Mouse (Mus musculus) right cerebral cortex, postnatal 4 days (tissue): ENCODE data around the gene Enah.

Experiments used
- DNase-seq: peaks from one replicate; pipeline ENCODE4 v3.0.0-alpha.2; 2022

The Enah gene

DNA sequence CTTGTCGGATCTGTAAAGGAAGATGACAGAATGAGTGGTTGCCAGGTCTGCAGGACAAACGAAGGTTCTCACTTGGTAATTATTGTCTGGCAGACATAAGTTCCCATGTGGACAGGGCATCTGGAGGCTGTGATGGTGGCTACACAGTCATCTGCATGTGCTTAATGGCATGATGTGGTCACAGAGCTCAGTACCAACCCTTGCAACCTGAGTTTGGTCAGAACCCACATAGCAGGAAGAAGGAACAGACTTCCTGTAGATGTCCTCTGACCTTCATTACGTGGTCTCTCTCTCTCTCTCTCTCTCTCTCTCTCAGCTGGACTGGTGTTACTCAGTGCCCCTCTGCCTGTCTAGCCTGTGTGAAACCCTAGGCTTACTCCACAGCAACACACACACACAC is 147.2 kb downstream of the Enah start:
- no peak for DNase-seq

DNA sequence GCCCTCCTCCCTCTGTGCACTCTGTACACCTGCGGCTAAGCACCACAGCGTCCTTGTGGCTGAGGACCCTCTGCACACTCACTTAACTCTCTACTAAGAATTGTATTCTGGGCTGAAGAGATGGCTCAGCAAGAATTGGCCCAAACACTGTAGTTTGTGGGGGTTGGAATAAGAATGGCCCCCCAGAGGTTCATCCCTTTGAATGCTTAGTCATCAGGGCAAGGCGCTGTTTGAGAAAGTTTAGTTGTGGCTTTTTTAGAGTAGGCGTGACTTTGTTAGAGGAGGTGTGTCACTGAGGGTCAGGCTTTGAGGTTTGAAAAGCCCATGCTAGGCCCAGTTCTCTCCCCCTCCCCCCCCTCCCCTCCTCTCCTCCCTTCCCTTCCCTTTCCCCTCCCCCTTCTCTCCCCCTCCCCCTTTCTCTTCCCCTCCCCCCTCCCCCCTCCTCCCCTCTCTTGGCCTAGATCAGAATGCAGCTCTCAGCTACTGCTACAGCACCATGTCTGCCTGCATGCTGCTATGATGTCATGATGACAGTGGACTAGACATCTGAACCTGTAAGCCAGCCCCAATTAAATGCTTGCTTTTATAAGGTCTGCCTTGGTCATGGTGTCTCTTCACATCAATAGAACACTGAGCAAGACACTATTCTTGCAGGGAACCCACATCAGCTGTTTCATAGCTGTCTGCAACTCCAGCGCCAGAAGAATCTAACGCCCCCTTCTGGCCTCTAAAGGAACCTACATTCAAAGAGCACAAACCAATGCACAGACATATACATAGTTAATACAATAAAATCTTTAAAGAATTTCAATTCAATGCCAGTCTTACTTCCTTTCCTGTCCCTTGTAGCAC is 153.1 kb downstream of the Enah start:
- no peak for DNase-seq

DNA sequence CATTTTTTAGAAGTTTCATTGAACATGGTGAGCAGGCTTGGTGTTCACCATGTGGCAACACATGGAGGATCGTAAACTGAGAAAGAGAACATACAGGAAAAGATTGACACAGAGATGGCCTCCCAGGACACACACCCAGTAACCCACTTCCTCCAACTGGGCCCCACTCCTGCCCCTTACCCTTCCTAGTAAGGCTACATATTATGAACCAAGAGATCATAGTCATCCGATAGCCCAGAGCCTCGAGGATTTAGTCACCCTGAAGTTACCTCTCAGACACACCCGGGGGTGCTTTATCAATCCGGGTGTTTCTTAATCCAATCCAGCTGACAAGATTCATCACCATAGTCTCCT is 153.9 kb downstream of the Enah start:
- no peak for DNase-seq

DNA sequence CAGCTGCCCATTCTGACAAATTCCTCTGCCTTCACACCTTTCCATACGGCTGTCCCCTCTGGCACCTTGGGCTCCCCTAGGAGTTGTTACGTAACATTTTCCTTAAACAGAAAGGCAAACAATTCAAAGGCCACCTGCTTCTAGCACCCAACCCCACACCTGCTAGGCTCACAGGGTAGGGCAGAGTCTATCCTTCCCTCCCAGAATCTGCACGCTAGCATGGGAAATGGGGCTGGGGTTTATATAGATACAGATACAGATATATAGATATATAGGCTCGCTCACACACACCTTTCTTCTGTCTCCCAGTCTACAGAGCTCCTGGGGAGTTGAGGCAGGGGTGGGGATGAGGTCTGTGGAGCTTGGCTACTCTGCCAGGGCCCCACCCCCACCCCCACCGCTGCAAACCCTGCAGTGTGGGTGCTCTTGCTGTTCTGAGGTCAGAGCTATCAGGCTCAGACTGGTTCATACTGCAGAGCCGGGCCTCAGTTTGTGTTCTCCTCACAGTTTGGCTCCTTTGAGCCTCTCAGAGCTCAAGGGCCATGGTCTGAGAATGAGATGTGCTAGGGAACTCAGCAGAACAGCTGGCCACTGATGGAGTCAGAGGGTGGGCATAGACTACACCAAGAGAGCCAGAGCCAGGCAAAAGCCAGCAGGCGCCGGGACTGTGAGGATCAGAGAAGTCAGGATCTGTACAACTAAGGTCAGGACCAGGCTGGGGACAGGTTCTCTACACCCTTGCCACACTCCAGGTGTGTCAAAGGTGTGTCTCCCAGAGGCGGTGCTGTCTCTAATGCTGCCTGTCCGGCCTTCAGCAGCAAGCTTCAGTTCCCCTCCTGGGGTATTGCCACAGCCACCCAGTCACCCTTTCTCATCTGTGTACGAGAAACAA is 154.6 kb downstream of the Enah start:
- no peak for DNase-seq

DNA sequence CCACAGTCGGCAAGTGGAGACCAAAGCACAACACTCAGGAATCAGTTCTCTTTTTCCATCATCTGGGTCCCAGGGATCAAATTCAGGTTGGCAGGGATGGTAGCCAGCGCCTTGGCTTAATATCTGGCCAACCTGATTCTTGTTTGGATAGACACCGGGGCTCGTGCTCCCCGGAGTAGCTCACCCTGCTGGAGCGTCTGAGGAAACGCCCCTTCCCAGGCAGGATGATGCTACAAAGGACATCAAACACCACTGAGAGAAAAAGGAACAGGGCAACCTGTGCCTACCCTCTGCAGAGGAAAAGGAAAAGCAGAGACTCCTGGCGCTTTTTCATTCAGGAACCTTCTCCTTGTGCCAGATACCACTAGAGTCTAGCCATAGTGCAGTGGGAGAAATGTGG is 156.4 kb downstream of the Enah start:
- DNase-seq = no peak

DNA sequence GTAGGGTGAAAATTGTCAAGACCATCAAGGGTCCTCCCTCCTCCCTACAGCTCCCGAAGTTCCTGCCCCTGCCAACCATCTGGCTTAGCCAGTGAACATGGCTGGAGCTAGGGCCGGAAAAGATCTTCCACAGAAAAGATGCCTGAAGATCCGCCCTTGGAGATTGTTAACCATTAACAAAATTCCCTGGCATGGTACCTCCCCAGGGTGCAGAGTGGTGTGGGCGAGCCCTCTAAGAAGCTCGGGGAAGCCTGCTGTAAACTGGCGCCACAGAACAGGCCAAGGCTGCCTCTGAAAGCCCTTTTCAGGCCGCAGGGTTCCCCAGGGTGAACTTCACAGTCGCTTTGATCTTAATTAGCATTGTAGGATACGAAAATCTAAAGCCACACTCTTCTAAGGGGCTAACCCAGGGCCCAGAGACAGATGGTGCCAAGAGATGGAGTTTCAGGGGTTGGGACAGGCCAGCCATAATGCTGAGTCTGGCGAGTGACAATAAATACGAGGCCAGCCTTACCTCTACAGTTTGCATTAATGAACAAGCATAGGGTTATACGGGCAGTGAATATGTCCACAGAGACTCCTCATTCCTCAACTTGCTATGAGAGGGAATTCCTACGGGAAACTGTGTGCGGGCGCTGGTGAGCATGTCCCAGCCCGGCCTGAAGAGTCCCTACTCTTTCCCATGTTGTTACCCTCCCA is 157.0 kb downstream of the Enah start:
- no peak for DNase-seq

DNA sequence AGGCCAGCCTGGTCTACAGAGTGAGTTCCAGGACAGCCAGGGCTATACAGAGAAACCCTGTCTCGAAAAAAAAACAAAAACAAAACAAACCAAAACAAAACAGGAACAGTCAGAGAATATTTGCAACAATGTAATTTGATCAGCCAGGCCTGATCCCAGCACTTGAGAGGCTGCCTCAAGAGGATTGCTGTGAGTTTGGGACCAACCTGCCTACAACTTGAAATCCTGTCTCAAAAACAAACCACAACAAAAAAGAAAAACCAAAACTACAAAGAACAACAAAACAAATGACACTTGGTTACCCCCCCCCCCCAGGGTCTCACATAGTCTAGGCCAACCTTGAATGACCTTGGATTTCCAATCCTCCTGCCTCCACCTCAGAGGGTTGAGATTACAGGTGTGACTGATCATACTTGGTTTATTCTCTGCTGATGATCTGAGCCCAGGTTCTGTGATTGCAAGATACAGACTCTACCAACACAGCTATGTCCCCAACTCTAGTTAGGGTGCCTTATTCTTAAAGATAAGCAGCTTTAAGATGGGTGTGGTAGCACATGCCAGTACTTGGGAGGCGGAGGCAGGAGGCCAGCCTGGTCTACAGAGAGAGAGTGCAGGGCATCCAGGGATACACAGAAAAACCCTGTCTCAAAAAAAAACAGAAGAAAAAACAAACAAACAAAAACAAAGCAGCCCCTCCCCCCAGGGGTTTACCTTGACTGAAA is 158.4 kb downstream of the Enah start:
- DNase-seq = no peak

DNA sequence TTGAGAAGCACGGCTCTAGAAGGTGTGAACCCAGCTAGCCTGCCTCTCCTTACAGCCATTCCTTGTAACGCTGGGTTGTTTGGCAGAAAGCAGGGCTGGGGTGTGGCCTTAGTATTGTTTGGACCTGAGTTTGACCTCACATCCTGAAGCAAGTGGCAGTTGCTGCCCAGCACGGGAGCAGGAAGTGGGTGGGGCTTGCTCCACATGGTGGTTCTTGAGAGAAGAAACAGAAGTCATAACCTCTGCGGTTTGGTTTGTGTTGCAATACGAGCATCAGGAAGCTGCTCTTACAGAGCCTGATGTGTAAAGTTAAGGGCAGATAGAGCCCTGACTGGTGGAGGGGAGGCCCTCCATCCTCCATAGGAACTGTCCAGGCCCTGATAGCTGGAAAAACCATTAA is 159.1 kb downstream of the Enah start:
- no peak for DNase-seq

DNA sequence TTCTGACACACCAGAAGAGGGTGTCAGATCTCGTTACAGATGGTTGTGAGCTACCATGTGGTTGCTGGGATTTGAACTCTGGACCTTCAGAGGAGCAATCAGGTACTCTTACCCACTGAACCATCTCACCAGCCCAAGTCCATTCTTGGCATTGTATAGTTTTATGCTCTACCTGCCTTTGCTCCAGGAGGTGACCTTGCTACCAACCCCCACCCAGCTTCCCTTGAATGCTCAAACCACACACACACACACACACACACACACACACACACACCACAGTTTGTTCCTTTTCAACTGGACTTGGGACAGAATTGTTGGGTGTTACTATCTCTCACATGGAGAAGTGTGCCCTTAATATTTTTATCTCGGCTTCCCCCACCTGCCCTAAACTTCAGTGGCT is 163.5 kb downstream of the Enah start:
- no peak for DNase-seq

DNA sequence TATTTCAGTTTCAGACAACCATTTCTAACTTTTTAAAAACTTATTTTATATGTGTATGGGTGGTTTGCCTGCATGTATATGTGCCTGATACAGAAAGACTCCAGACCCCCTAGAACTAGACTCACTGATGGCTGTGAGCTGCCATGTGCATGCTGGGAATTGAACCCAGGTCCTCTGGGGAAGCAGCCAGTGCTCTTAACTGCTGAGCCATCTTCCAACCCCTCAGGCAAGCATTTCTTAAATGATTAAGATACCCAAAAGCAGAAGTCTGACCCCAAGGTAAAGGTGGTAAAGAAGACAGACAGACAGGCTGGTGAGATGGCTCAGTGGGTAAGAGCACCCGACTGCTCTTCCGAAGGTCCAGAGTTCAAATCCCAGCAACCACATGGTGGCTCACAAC is 165.0 kb downstream of the Enah start:
- no peak for DNase-seq

DNA sequence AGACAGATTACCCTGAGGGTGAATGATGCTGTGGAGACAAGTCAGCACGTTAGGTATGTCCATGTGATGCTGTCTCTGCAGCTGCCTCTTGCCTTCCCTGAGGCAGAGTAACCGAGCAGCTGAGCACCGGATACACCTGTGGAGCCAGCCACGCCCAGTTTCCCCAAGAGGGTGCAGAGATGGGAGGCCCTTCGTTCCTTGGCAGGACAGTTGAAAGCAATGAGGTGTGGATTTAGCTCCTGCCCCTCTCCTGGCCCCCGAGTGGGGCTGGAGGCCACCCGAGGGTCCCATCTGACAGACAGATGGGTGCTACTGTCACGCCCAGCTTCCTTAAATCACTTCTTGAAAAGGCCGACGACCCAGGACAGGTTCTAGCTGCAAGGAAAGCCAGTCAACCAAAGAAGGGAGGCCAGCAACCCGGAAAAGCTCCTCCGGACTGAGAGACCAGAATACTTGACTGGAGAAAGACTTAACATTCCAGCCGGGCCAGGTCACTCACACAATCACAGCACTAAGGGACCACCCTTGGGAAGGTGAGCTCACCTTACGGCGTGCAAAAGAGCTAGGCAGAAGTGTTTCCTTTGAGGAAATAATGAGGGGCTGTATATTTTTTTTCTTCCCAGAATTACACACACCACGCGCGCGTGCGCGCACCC is 166.6 kb downstream of the Enah start:
- no peak for DNase-seq

DNA sequence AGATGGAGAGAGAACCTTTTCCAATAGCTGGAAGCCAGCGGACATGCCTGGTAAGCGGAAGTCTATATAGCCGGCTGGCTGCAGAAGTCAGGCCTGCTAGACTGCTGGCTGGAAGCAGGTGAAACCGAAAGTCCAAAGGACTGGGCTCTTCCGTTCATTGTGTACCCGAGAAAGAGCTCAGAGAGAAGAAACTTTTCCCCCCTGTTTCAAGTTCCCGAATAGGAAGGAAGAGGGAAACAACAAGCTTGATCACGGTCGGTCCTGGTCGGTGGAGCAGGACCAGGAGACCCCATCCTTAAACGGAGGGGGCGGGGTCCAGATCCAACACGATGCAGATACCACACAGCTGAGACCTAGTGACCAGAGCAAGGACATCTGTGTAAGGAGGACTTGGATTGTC is 167.3 kb downstream of the Enah start:
- DNase-seq = no peak

DNA sequence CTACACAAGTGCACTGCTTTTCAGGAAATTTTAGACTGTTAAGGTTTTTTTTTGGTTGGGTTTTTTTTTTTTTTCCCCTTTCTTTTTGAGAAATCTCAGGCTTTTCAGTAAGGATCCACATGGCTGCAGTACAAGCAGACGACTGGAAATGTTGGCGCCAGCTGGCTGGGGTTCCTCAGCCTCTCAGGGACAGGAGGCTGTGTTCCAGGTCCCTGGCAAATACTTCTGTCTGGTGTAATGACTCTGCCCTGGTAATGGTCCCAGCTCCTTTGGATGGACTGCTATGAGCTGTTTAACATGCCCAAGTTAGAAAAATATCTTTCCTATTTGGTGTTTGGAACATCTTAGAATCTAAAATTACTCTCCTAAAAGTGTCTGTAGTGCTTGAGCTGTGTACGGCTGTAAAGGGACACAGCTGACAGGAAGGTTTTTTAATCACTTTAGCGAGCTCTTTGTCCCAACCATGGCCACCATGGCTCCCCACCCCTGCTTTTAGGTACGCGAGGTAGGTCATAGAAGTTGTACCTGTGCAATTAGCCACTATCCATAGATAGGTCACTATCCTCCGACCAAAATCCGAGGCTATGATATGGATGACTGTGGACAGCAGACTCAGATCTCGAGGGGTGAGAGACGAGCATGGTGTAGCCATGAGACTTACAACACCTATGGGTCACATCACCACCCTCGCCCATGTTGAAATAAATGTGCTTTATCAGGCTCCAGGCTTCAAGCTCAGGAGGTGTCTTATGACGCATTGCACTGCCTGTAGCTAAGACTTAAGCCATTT is 168.1 kb downstream of the Enah start:
- DNase-seq = peak; percentile 73

DNA sequence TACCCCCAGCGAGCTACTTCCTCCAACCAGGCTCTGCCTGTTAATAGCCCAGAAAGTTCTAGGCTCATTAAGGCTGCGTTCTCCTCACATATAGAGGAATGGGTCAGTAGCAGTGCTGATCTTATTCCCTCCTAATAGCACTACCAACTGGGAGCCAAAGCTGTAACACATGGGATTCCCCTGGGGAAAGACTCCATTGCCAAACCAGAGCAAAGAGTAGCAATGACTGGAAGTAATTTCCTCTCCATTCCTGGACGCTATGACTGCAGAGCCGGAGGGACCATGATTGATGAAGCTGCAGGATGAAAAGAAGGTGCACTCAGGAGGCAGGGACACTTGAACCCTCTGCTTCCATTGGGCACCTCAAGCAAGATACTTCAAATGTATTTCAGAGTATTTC is 169.3 kb downstream of the Enah start:
- DNase-seq = no peak

DNA sequence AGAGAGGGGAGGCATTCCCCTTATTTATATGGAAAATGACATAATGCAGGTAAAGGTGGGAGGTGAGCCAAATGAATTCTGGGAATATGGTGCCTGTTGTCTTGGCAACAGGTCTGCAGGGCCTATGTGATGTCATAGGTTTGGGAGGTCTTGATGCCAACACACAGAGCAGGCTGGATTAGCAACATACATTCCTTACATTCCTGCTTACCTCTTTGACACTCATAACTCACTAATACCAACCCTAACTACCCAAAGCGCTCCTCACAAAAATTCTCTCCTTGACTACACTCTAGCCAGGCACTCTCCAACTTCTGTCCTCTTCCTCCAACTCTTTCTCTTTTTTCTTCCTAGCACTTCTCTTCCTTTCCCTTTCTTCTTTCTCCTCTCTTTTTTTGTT is 171.6 kb downstream of the Enah start:
- no peak for DNase-seq

DNA sequence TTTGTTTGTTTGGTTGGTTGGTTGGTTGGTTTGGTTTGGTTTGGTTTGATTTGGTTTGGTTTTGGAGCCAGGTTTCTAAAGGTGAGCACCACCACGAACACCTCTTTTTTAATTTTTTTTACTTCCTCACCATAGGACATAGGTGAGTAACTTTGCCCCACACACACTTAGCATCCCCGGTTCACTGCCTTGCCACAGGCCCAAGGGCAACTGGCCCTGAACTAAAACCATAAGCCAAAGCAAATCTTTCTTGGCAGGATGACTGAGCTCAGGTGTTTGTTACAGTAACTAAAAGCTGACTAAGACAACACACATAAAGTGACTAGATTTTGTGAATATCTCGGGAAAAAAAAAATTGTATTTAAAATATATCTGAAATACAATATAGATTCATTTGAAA is 172.4 kb downstream of the Enah start:
- no peak for DNase-seq
